Mouse (Mus musculus) lung, embryonic 14.5 days (tissue): ENCODE measurements at regions not wholly inside any gene's neighbourhood (a gene's known extent, or its start where the extent isn't known, plus 50 kb on each side); places are given as distances from the start of the nearest gene placed in this dataset.

Experiments used
- ATAC-seq: fragments of 200-750 bp; cut with Nextera tagmentation; 2 replicates; pipeline ENCODE4 v1.8.0; 2017; ENCODE audit warnings: mild to moderate bottlenecking, moderate TSS enrichment, moderate library complexity; ENCODE audit not compliant: insufficient read depth
- DNase-seq: peaks from one replicate; pipeline ENCODE4 v3.0.0-alpha.2; 2015
- H3K27ac ChIP-seq: fragments of 300-500 bp; sonication (generic); 2 replicates; pipeline ENCODE4 v1.5.1; 2014; ENCODE audit warnings: low read depth, mild to moderate bottlenecking, moderate library complexity
- H3K27me3 ChIP-seq: fragments of 300-500 bp; sonication (generic); 2 replicates; pipeline ENCODE4 v1.6.1; 2014; ENCODE audit warnings: low read length, control low read depth; ENCODE audit not compliant: insufficient read depth
- H3K36me3 ChIP-seq: fragments of 300-500 bp; sonication (generic); 2 replicates; pipeline ENCODE4 v1.6.1; 2014; ENCODE audit warnings: control low read depth; ENCODE audit not compliant: insufficient read depth
- H3K4me1 ChIP-seq: fragments of 300-500 bp; sonication (generic); 2 replicates; pipeline ENCODE4 v1.6.1; 2014; ENCODE audit warnings: antibody characterized with exemption, control low read depth; ENCODE audit not compliant: insufficient read depth
- H3K4me2 ChIP-seq: fragments of 300-500 bp; sonication (generic); 2 replicates; pipeline ENCODE4 v1.6.1; 2014; ENCODE audit warnings: mild to moderate bottlenecking
- H3K4me3 ChIP-seq: fragments of 300-500 bp; sonication (generic); 2 replicates; pipeline ENCODE4 v1.5.1; 2014; ENCODE audit warnings: low read depth, low read length
- H3K9ac ChIP-seq: fragments of 300-500 bp; sonication (generic); 2 replicates; pipeline ENCODE4 v1.6.1; 2014
- H3K9me3 ChIP-seq: fragments of 300-500 bp; sonication (generic); 2 replicates; pipeline ENCODE4 v1.6.1; 2016; ENCODE audit warnings: low read depth, low read length, control low read depth
- CTCF ChIP-seq: IDR thresholded peaks from 2 replicates; pipeline ENCODE4 v1.5.1; 2016; ENCODE audit warnings: antibody characterized with exemption, low read depth
- WGBS: fragments of 180-500 bp; shearing (Covaris S2); extraction: QIAGEN DNeasy Blood & Tissue Kit; methylation state at CpG from one replicate; pipeline ENCODE4 v1.1.7; 2014; 5-methylcytosine and 5-hydroxymethylcytosine counted together

GRCm38 (mm10) chr10:37873925-37874324, 735.2 kb upstream of the Marcks start:
- Histone ChIP-seq H3K36me3 (no peaks in the 10 kb centered on the region), H3K4me1 (no peaks in the 10 kb centered on the region), H3K9ac (no peak overlapping the region), H3K4me3 (no peak overlapping the region), H3K4me2 (no peak overlapping the region), H3K27ac (no peak overlapping the region), H3K9me3 (no peaks in the 10 kb centered on the region), H3K27me3 (no peaks in the 10 kb centered on the region)
- ATAC-seq, result no peak
- no peak for DNase-seq
- TF ChIP-seq CTCF, result no peak
- WGBS, result 60% methylated on average over 2 of the region's 2 CpGs

GRCm38 (mm10) chr10:37861001-37861400, 722.3 kb upstream of the Marcks start:
- Histone ChIP-seq H3K4me2 (no peak overlapping the region), H3K9ac (no peak overlapping the region), H3K27me3 (no peaks in the 10 kb centered on the region), H3K9me3 (no peaks in the 10 kb centered on the region), H3K36me3 (no peaks in the 10 kb centered on the region), H3K4me3 (no peak overlapping the region), H3K27ac (no peak overlapping the region), H3K4me1 (no peaks in the 10 kb centered on the region)
- TF ChIP-seq CTCF, result no peak
- DNase-seq, result peak; percentile 52
- peak; percentile 70; the same call in 1 of the 2 replicates for ATAC-seq
- 51% methylated on average over 4 of the region's 4 CpGs for WGBS

DNA sequence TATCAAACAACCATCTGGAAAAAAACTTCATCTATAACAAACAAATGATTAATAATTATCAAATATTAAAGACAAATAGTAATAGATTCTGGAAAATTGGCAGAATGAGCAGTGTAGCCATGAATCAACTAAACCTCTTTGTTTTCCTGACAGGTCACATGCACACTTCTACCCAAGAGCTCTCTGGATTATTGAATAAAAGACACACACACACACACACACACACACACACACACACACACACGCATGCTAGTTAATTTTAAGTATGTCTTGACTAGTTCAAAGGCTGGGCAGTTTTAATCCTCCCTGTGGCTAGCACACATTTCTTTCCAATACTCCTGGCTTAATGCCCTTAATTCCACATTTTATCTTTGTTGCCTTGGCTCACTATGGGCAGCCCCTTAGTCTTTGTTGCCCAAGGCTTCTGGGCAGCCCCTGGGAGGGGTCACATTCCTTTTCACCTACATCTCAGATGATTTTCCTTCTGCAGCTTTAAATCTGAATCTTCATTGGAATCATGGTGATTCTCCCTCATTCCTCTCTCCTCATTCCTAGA, 710.6 kb upstream of the Marcks start:
- Histone ChIP-seq H3K36me3 (no peaks in the 10 kb centered on the region), H3K27me3 (no peaks in the 10 kb centered on the region), H3K4me3 (no peak overlapping the region), H3K4me1 (no peaks in the 10 kb centered on the region), H3K27ac (no peak overlapping the region), H3K9ac (no peak overlapping the region), H3K9me3 (no peaks in the 10 kb centered on the region), H3K4me2 (no peak overlapping the region)
- 82% methylated on average over 1 of the region's 1 CpGs for WGBS
- DNase-seq (no peak), ATAC-seq (no peak)
- no peak for TF ChIP-seq CTCF

GRCm38 (mm10) chr10:37842820-37843219, 704.1 kb upstream of the Marcks start:
- DNase-seq, result no peak
- no peak overlapping the region for H3K4me2 ChIP-seq
- WGBS, result 78% methylated on average over 5 of the region's 5 CpGs
- TF ChIP-seq CTCF, result no peak
- no peaks in the 10 kb centered on the region for H3K9me3 ChIP-seq
- H3K4me1 ChIP-seq, result no peaks in the 10 kb centered on the region
- no peak overlapping the region for H3K9ac ChIP-seq
- ATAC-seq, result no peak
- no peaks in the 10 kb centered on the region for H3K36me3 ChIP-seq
- H3K4me3 ChIP-seq, result no peak overlapping the region
- no peak overlapping the region for H3K27ac ChIP-seq
- no peaks in the 10 kb centered on the region for H3K27me3 ChIP-seq

DNA sequence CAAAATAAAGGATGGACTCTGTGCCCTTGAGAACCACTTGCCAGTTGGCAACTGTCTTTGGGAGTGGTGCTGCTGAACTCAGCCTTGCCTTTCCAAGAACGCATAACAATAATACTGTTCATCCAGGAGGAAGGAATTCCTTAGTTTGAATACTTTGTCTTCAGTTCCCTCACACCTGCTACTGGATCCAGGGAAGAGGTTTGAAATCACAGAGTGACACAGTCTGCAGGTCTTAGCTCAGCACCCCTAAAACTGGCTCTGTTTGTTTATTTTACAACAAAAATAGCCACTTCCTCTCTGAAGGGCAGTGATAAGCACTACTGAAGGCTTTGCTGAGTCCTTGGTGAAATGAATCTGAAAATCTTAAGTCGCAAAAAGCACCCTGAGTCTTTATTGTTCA, 703.1 kb upstream of the Marcks start:
- ATAC-seq (no peak), DNase-seq (peak; percentile 24)
- Histone ChIP-seq H3K4me2 (no peak overlapping the region), H3K27me3 (no peaks in the 10 kb centered on the region), H3K4me3 (no peak overlapping the region), H3K36me3 (no peaks in the 10 kb centered on the region), H3K9me3 (no peaks in the 10 kb centered on the region), H3K4me1 (no peaks in the 10 kb centered on the region), H3K27ac (no peak overlapping the region), H3K9ac (no peak overlapping the region)
- WGBS, result 38% methylated on average over 2 of the region's 2 CpGs
- no peak for TF ChIP-seq CTCF

DNA sequence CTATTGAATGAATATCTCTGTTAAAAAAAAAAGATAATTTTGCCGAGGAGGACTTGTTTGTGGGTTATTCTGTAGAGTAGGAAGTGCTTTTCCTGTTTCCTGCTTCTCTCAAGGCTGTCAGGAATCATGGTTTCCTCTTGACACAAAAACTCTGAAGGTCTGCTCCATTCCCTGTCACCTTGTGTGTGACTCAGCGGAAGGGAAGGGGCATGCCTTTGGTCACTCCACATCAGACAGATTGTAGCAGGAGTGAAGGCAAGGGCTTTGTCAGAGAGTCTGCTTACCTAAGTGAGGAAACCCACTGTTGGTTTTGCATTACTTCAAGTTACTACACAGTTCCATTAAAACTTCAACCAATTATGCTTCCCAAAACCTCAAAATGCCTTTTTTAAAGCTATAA, 699.0 kb upstream of the Marcks start:
- no peak for TF ChIP-seq CTCF
- Histone ChIP-seq H3K27me3 (no peaks in the 10 kb centered on the region), H3K9me3 (no peaks in the 10 kb centered on the region), H3K9ac (no peak overlapping the region), H3K27ac (no peak overlapping the region), H3K4me1 (no peaks in the 10 kb centered on the region), H3K4me3 (no peak overlapping the region), H3K36me3 (no peaks in the 10 kb centered on the region), H3K4me2 (no peak overlapping the region)
- 46% methylated on average over 2 of the region's 2 CpGs for WGBS
- no peak for ATAC-seq
- DNase-seq, result peak; percentile 21

GRCm38 (mm10) chr10:37813026-37813425, 674.3 kb upstream of the Marcks start:
- Histone ChIP-seq H3K9me3 (no peaks in the 10 kb centered on the region), H3K4me3 (no peak overlapping the region), H3K9ac (no peak overlapping the region), H3K36me3 (no peaks in the 10 kb centered on the region), H3K4me2 (no peak overlapping the region), H3K27me3 (no peaks in the 10 kb centered on the region), H3K4me1 (peaks cover 3% of the 10 kb centered on the region; the same call in 1 of the 2 replicates), H3K27ac (no peak overlapping the region)
- no peak for TF ChIP-seq CTCF
- DNase-seq (no peak), ATAC-seq (no peak)
- WGBS, result 65% methylated on average over 2 of the region's 2 CpGs
